Mouse (Mus musculus) frontal cortex, postnatal 25 days (tissue): ENCODE measurements around the gene Eml6.

Source experiments
- DNase-seq, 2 experiments: peaks; one replicate each; pipeline ENCODE4 v3.0.0; 2022; ENCODE audit warnings: low spot score in 2 of 2

Gene Eml6

GRCm38 (mm10) chr11:29751013-29751412 is 274.8 kb downstream of the Eml6 start:
- no peak for DNase-seq

GRCm38 (mm10) chr11:29749468-29749829 is 276.4 kb downstream of the Eml6 start:
- DNase-seq, result no peak

- DNase-seq, result no peak
Observed at GRCm38 (mm10) chr11:29748750-29749467, 276.9 kb downstream of the Eml6 start.

GRCm38 (mm10) chr11:29747881-29748280 is 278.0 kb downstream of the Eml6 start:
- DNase-seq, result no peak

- no peak for DNase-seq
Observed at GRCm38 (mm10) chr11:29747365-29747764, 278.5 kb downstream of the Eml6 start.

GRCm38 (mm10) chr11:29746203-29746602 is 279.6 kb downstream of the Eml6 start:
- no peak for DNase-seq

GRCm38 (mm10) chr11:29745513-29745912 is 280.3 kb downstream of the Eml6 start:
- DNase-seq, result no peak

GRCm38 (mm10) chr11:29744760-29745430 is 280.9 kb downstream of the Eml6 start:
- DNase-seq, result no peak

- DNase-seq, result no peak
Observed at GRCm38 (mm10) chr11:29739752-29740151, 286.1 kb downstream of the Eml6 start.

GRCm38 (mm10) chr11:29727901-29728300 is 297.9 kb downstream of the Eml6 start:
- DNase-seq, result no peak

GRCm38 (mm10) chr11:29725610-29726009 is 300.2 kb downstream of the Eml6 start:
- no peak for DNase-seq

- DNase-seq, result no peak
Observed at GRCm38 (mm10) chr11:29725167-29725566, 300.7 kb downstream of the Eml6 start.

- DNase-seq, result no peak
Observed at GRCm38 (mm10) chr11:29724213-29724612, 301.6 kb downstream of the Eml6 start.

GRCm38 (mm10) chr11:29719597-29719996 is 306.2 kb downstream of the Eml6 start:
- no peak for DNase-seq

- peak in 1 of 2 experiments; percentile 29 for DNase-seq
Observed at GRCm38 (mm10) chr11:29718541-29718940, 307.3 kb downstream of the Eml6 start.

- no peak for DNase-seq
Observed at GRCm38 (mm10) chr11:29715499-29715898, 310.3 kb downstream of the Eml6 start.

- DNase-seq, result no peak
Observed at GRCm38 (mm10) chr11:29714789-29715188, 311.0 kb downstream of the Eml6 start.

GRCm38 (mm10) chr11:29714114-29714513 is 311.7 kb downstream of the Eml6 start:
- no peak for DNase-seq

GRCm38 (mm10) chr11:29709512-29709911 is 316.3 kb downstream of the Eml6 start:
- no peak for DNase-seq

GRCm38 (mm10) chr11:29706845-29707244 is 319.0 kb downstream of the Eml6 start:
- DNase-seq, result no peak

GRCm38 (mm10) chr11:29705263-29705662 is 320.6 kb downstream of the Eml6 start:
- DNase-seq, result no peak

- no peak for DNase-seq
Observed at GRCm38 (mm10) chr11:29702721-29703120, 323.1 kb downstream of the Eml6 start.

- no peak for DNase-seq
Observed at GRCm38 (mm10) chr11:29694754-29695153, 331.1 kb downstream of the Eml6 start.
